Mouse (Mus musculus) midbrain, embryonic 13.5 days (tissue): ENCODE measurements at regions not wholly inside any gene's neighbourhood (a gene's known extent, or its start where the extent isn't known, plus 50 kb on each side); places are given as distances from the start of the nearest gene placed in this dataset.
A peak's percentile ranks its signal among the peaks of the same experiment; 100 is the strongest.

ENCODE experiments used
- ATAC-seq: fragments of 200-750 bp; cut with Nextera tagmentation; 2 replicates; pipeline ENCODE4 v1.8.0; 2017; ENCODE audit warnings: mild to moderate bottlenecking, moderate TSS enrichment, moderate library complexity
- H3K27ac ChIP-seq: fragments of 300-500 bp; sonication (generic); 2 replicates; pipeline ENCODE4 v1.5.1; 2015; ENCODE audit warnings: inconsistent platforms, mild to moderate bottlenecking, moderate library complexity
- H3K27me3 ChIP-seq: fragments of 300-500 bp; sonication (generic); 2 replicates; pipeline ENCODE4 v1.6.1; 2015; ENCODE audit warnings: mild to moderate bottlenecking, inconsistent platforms
- H3K36me3 ChIP-seq: fragments of 300-500 bp; sonication (generic); 2 replicates; pipeline ENCODE4 v1.6.1; 2015; ENCODE audit warnings: mild to moderate bottlenecking, inconsistent platforms
- H3K4me1 ChIP-seq: fragments of 300-500 bp; sonication (generic); replicated peaks from 2 replicates; pipeline ENCODE4 v1.6.1; 2015; ENCODE audit warnings: inconsistent platforms
- H3K4me2 ChIP-seq: fragments of 300-500 bp; sonication (generic); replicated peaks from 2 replicates; pipeline ENCODE4 v1.6.1; 2015; ENCODE audit warnings: moderate library complexity, mild to moderate bottlenecking, inconsistent platforms
- H3K4me3 ChIP-seq: fragments of 300-500 bp; sonication (generic); replicated peaks from 2 replicates; pipeline ENCODE4 v1.5.1; 2015; ENCODE audit warnings: mild to moderate bottlenecking, inconsistent platforms
- H3K9ac ChIP-seq: fragments of 300-500 bp; sonication (generic); replicated peaks from 2 replicates; pipeline ENCODE4 v1.6.1; 2015; ENCODE audit warnings: mild to moderate bottlenecking, inconsistent platforms
- H3K9me3 ChIP-seq: fragments of 300-500 bp; sonication (generic); 2 replicates; pipeline ENCODE4 v1.6.1; 2016; ENCODE audit warnings: mild to moderate bottlenecking, inconsistent platforms
- WGBS: fragments of 180-500 bp; shearing (Covaris S2); methylation state at CpG from one replicate; pipeline ENCODE4 v1.1.7; 2015; 5-methylcytosine and 5-hydroxymethylcytosine counted together

DNA sequence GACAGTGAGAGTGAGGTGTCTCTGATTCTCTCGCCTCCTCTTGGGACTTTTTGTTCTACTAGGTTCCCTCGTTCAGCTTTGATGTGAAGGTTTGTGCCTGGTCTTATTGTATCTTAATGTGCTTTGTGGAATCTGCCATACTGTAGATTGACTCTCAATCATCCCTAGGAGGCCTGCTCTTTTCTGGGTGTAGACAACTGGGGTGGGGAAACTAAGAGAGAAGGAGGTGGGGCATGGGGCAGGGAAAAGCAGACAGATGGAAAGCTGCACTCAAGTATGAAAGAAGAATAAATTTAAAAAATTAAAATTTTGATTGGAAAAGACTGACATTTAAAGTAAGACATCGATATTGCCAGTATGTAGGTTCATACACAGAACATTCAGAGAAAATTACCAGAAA is 172.0 kb upstream of the Ctso start:
- H3K27me3 ChIP-seq, result no peaks in the 10 kb centered on the region
- H3K27ac ChIP-seq, result no peak overlapping the region
- no peak overlapping the region for H3K4me2 ChIP-seq
- no peak overlapping the region for H3K4me3 ChIP-seq
- no peaks in the 10 kb centered on the region for H3K9me3 ChIP-seq
- H3K36me3 ChIP-seq, result no peaks in the 10 kb centered on the region
- 79% methylated on average over 3 of the region's 3 CpGs for WGBS
- no peaks in the 10 kb centered on the region; the same call in 1 of the 2 replicates for H3K4me1 ChIP-seq
- H3K9ac ChIP-seq, result no peak overlapping the region
- no peak for ATAC-seq

GRCm38 (mm10) chr3:81760914-81761313 is 171.5 kb upstream of the Ctso start:
- Histone ChIP-seq H3K4me1 (no peaks in the 10 kb centered on the region; the same call in 1 of the 2 replicates), H3K36me3 (no peaks in the 10 kb centered on the region), H3K27me3 (no peaks in the 10 kb centered on the region), H3K4me3 (no peak overlapping the region), H3K27ac (no peak overlapping the region), H3K4me2 (no peak overlapping the region), H3K9me3 (no peaks in the 10 kb centered on the region), H3K9ac (no peak overlapping the region)
- ATAC-seq, result 0 out of 2 replicates have a peak, but pooled peaks have one; percentile 20
- 47% methylated on average over 2 of the region's 2 CpGs for WGBS

GRCm38 (mm10) chr3:81771812-81772211 is 160.6 kb upstream of the Ctso start:
- Histone ChIP-seq H3K36me3 (no peaks in the 10 kb centered on the region), H3K4me1 (no peaks in the 10 kb centered on the region), H3K27me3 (no peaks in the 10 kb centered on the region), H3K9ac (no peak overlapping the region), H3K4me3 (no peak overlapping the region), H3K27ac (no peak overlapping the region), H3K9me3 (no peaks in the 10 kb centered on the region), H3K4me2 (no peak overlapping the region)
- no peak for ATAC-seq
- WGBS, result 79% methylated on average over 3 of the region's 3 CpGs

- no peak for ATAC-seq
- H3K36me3 ChIP-seq, result no peaks in the 10 kb centered on the region
- no peak overlapping the region for H3K4me3 ChIP-seq
These were observed 159.4 kb upstream of the Ctso start for GRCm38 (mm10) chr3:81773012-81773411.

GRCm38 (mm10) chr3:81782081-81782480 is 150.3 kb upstream of the Ctso start:
- peaks cover 5% of the 10 kb centered on the region; the same call in 1 of the 2 replicates for H3K4me1 ChIP-seq
- no peaks in the 10 kb centered on the region for H3K27me3 ChIP-seq
- WGBS, result 91% methylated on average over 9 of the region's 9 CpGs
- H3K27ac ChIP-seq, result no peak overlapping the region
- H3K4me3 ChIP-seq, result no peak overlapping the region
- no peaks in the 10 kb centered on the region for H3K9me3 ChIP-seq
- H3K4me2 ChIP-seq, result no peak overlapping the region
- H3K36me3 ChIP-seq, result no peaks in the 10 kb centered on the region
- no peak for ATAC-seq
- no peak overlapping the region for H3K9ac ChIP-seq

More at GRCm38 (mm10) chr3:81773012-81773411, 159.4 kb upstream of the Ctso start:
- Histone ChIP-seq H3K4me2 (no peak overlapping the region), H3K9ac (no peak overlapping the region), H3K4me1 (no peaks in the 10 kb centered on the region), H3K27me3 (no peaks in the 10 kb centered on the region), H3K27ac (no peak overlapping the region), H3K9me3 (no peaks in the 10 kb centered on the region)

GRCm38 (mm10) chr3:81782921-81783541 is 149.4 kb upstream of the Ctso start:
- no peak overlapping the region for H3K9ac ChIP-seq
- peaks cover 5% of the 10 kb centered on the region; the same call in 1 of the 2 replicates for H3K4me1 ChIP-seq
- 42% methylated on average over 15 of the region's 15 CpGs for WGBS
- H3K4me3 ChIP-seq, result no peak overlapping the region
- no peaks in the 10 kb centered on the region for H3K36me3 ChIP-seq
- no peak overlapping the region for H3K27ac ChIP-seq
- H3K4me2 ChIP-seq, result peak overlapping the region; percentile 41
- no peaks in the 10 kb centered on the region for H3K9me3 ChIP-seq
- H3K27me3 ChIP-seq, result no peaks in the 10 kb centered on the region
- ATAC-seq, result peak; percentile 80

DNA sequence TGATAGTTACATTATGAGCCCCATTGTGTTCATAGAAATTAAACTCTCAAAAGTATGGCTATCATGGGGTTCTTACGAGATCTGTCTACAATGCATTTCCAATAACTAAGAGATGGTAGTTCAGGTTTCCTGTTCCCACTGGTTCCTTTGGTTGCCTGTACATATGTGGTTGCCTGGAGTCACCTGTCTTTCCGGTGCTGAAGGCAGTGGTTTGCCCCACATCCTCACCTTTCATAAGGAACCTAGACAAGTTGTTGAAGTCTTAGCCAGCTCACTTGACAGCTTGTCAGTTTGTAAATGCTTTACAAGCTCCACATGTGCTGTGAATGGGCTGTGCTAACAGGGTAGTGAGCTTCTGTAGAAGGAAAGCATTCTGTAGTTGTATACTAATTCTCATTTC is 143.5 kb upstream of the Ctso start:
- no peak for ATAC-seq
- no peaks in the 10 kb centered on the region for H3K9me3 ChIP-seq
- WGBS, result 86% methylated on average over 2 of the region's 2 CpGs
- H3K4me3 ChIP-seq, result no peak overlapping the region
- H3K27me3 ChIP-seq, result no peaks in the 10 kb centered on the region
- no peak overlapping the region for H3K27ac ChIP-seq
- no peak overlapping the region for H3K4me2 ChIP-seq
- no peak overlapping the region for H3K9ac ChIP-seq
- H3K36me3 ChIP-seq, result no peaks in the 10 kb centered on the region
- H3K4me1 ChIP-seq, result no peaks in the 10 kb centered on the region

GRCm38 (mm10) chr3:81789664-81790063 is 142.7 kb upstream of the Ctso start:
- H3K27ac ChIP-seq, result no peak overlapping the region
- H3K36me3 ChIP-seq, result no peaks in the 10 kb centered on the region
- no peak overlapping the region for H3K9ac ChIP-seq
- H3K4me3 ChIP-seq, result no peak overlapping the region
- no peak for ATAC-seq
- no peaks in the 10 kb centered on the region for H3K27me3 ChIP-seq
- 92% methylated on average over 6 of the region's 6 CpGs for WGBS
- H3K9me3 ChIP-seq, result no peaks in the 10 kb centered on the region
- H3K4me2 ChIP-seq, result no peak overlapping the region
- no peaks in the 10 kb centered on the region for H3K4me1 ChIP-seq

DNA sequence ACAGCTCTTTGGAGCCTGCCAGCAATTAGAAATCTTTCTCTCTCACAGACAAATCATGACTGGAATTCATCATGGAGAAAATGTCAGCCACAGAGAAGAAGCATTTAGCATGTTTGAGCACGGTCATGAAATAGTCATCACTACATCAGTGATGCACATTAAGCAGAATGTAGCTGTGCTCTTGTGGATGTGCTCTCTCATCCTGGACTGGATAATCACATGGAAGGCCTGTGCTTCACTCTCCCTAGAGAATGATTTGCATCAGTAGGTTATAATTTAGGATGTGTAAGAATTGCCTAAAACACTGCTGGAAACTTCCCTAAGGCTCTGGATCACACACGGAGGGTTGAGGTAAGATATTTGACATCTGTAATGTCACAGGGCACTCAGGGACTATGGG is 130.3 kb upstream of the Ctso start:
- H3K4me1 ChIP-seq, result no peaks in the 10 kb centered on the region
- ATAC-seq, result no peak
- WGBS, result 72% methylated on average over 2 of the region's 2 CpGs
- H3K4me2 ChIP-seq, result no peak overlapping the region
- no peaks in the 10 kb centered on the region for H3K36me3 ChIP-seq
- H3K9ac ChIP-seq, result no peak overlapping the region
- no peak overlapping the region for H3K4me3 ChIP-seq
- no peaks in the 10 kb centered on the region for H3K9me3 ChIP-seq
- H3K27ac ChIP-seq, result no peak overlapping the region
- no peaks in the 10 kb centered on the region for H3K27me3 ChIP-seq

- WGBS, result 81% methylated on average over 4 of the region's 4 CpGs
- H3K27ac ChIP-seq, result no peak overlapping the region
These were observed 126.7 kb upstream of the Ctso start for GRCm38 (mm10) chr3:81805745-81806144.

GRCm38 (mm10) chr3:81809604-81810003 is 122.8 kb upstream of the Ctso start:
- no peaks in the 10 kb centered on the region for H3K36me3 ChIP-seq
- no peak for ATAC-seq
- no peak overlapping the region for H3K4me2 ChIP-seq
- 84% methylated on average over 2 of the region's 2 CpGs for WGBS
- no peaks in the 10 kb centered on the region for H3K27me3 ChIP-seq
- no peak overlapping the region for H3K4me3 ChIP-seq
- H3K9me3 ChIP-seq, result no peaks in the 10 kb centered on the region
- no peak overlapping the region for H3K9ac ChIP-seq
- H3K27ac ChIP-seq, result no peak overlapping the region
- H3K4me1 ChIP-seq, result no peaks in the 10 kb centered on the region

More at GRCm38 (mm10) chr3:81805745-81806144, 126.7 kb upstream of the Ctso start:
- Histone ChIP-seq H3K4me3 (no peak overlapping the region), H3K9me3 (no peaks in the 10 kb centered on the region), H3K9ac (no peak overlapping the region), H3K4me2 (no peak overlapping the region), H3K27me3 (no peaks in the 10 kb centered on the region), H3K4me1 (no peaks in the 10 kb centered on the region), H3K36me3 (no peaks in the 10 kb centered on the region)
- no peak for ATAC-seq

GRCm38 (mm10) chr3:81820304-81820703 is 112.1 kb upstream of the Ctso start:
- H3K36me3 ChIP-seq, result no peaks in the 10 kb centered on the region
- H3K9me3 ChIP-seq, result no peaks in the 10 kb centered on the region; the same call in 1 of the 2 replicates
- no peak overlapping the region for H3K27ac ChIP-seq
- no peaks in the 10 kb centered on the region for H3K4me1 ChIP-seq
- H3K27me3 ChIP-seq, result no peaks in the 10 kb centered on the region
- H3K4me2 ChIP-seq, result no peak overlapping the region
- H3K9ac ChIP-seq, result no peak overlapping the region
- ATAC-seq, result no peak
- no peak overlapping the region for H3K4me3 ChIP-seq
- 79% methylated on average over 2 of the region's 2 CpGs for WGBS

DNA sequence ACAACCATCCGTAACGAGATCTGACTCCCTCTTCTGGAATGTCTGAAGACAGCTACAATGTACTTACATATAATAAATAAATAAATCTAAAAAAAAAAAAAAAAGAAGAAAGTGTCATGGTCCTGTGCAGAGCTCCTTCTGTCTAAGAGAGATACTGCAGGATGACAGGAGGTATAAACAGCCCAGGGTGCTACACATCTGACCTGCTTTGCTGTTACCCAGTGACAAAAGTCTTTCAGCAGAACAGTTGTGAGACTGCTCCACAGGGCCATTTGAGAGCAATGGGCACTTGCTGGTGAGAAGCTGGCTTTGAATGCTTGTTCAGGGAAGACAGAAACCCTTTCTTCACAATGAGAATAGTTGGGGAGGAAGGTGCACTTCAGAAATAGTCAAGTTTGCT is 102.9 kb upstream of the Ctso start:
- Histone ChIP-seq H3K27ac (no peak overlapping the region), H3K9ac (no peak overlapping the region), H3K4me1 (no peaks in the 10 kb centered on the region; the same call in 1 of the 2 replicates), H3K36me3 (no peaks in the 10 kb centered on the region), H3K4me3 (no peak overlapping the region), H3K4me2 (no peak overlapping the region), H3K27me3 (no peaks in the 10 kb centered on the region), H3K9me3 (no peaks in the 10 kb centered on the region; the same call in 1 of the 2 replicates)
- no peak for ATAC-seq
- WGBS, result no CpG with 5 or more reads among the region's 2 CpGs
